Mouse (Mus musculus) ovary, adult 2 months (tissue): ENCODE results near the gene Mixl1. TPM values are rescaled to one million over a fixed set of nuclear protein-coding genes. Genes with fewer than 3 reads are reported as not detected.

ENCODE experiments used
- polyA plus RNA-seq: library from polyadenylated mRNA; depleted of rRNA; stranded (reverse); fragments of >200 nt; gene quantifications from 2 replicates; pipeline ENCODE4 v1.2.3, GENCODE M21; 2012; rRNA removed

The Mixl1 gene
- not detected in 2 replicates for polyA plus RNA-seq

DNA sequence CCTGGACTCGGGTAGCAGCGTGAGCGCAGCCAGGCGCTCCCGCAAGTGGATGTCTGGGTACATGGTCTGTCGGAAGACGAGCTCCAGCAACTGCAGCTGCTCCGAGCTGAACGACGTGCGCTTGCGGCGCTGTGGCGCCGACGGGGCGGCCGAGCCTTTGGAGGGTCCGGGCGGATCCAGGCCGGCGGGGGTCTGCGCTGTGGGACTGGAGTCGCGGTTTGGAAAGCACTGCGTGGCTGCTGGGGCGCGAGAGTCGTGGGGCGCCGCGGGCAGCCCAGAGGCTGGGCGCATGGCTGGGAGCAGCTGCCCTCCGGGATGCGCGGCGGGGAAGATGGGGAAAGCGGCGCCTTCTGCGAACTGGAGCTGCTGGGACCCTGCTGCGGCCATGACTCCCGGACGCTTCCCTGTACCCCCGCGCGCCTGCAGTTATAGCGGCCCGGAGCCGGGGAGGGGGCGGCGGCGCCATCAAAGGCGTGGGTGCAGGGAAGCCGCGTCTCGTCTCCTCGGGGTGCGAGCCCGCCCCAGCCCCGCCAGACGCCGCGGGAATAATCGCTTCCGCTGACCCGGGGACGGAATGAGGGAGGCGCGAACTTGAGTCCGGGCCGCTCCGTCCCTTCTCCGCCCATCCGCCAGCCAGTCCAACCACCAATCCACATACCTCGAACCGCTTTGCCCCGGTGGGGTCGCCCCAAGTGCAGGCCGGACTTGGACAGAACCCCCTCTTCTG, at the start of gene Mixl1:
TSS of gene Mixl1 (minus strand) at position 409 of the 727 bp plus-strand sequence.

DNA sequence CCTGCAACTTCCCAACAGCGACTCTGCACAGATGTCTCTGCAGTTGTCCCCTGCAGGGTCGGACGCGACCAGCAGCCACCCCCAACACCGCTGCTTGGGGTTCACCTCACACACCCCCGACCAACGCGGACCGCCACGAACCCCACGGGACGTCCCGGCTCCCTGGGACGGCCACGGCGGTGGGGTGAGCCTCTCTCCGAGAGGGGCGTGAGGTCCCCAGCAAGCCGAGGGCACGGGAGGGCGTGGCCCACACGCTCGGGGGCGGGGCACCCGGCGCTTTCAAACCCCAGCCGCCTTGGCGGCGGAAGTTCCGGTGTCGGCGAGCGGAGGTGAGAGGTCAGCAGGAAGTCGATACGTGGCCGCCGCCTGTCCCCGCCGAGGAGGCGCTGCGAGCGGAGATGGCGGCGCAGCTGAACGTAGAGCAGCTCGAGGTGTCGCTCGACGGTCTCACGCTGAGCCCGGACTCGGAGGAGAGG, 28.9 kb upstream of the Mixl1 start, which contains the start of gene Acbd3:
TSS of gene Acbd3 (plus strand) at position 340 of the 476 bp plus-strand sequence.

Other genes with a start within 250 kb of the Mixl1 start
- 16.5 and 24.7 TPM in 2 replicates for gene Stum, start 213.5 kb downstream of the Mixl1 start, polyA plus RNA-seq
- gene Parp1, start 128.1 kb downstream of the Mixl1 start, polyA plus RNA-seq, result 44.4 and 47.5 TPM in 2 replicates
- 2.7 and 5.9 TPM in 2 replicates for gene Lin9, start 55.9 kb downstream of the Mixl1 start, polyA plus RNA-seq
- gene Acbd3, start 29.0 kb upstream of the Mixl1 start, polyA plus RNA-seq, result 17.9 and 22.8 TPM in 2 replicates
- gene H3f3a, start 116.9 kb upstream of the Mixl1 start, polyA plus RNA-seq, result 385 and 388 TPM in 2 replicates
- 12.3 and 15.0 TPM in 2 replicates for gene Sde2, start 154.1 kb upstream of the Mixl1 start, polyA plus RNA-seq
- 0.38 and 0.61 TPM in 2 replicates for gene Lefty2, start 196.1 kb upstream of the Mixl1 start, polyA plus RNA-seq
- gene Pycr2, start 207.3 kb upstream of the Mixl1 start, polyA plus RNA-seq, result 79.9 and 94.7 TPM in 2 replicates
- gene Lefty1, start 238.0 kb upstream of the Mixl1 start, polyA plus RNA-seq, result 21.2 and 23.4 TPM in 2 replicates
- 47.3 and 47.7 TPM in 2 replicates for gene Tmem63a, start 245.3 kb upstream of the Mixl1 start, polyA plus RNA-seq